16 mouse cellular contexts compared by ENCODE assay signal in the genomic region with DNA sequence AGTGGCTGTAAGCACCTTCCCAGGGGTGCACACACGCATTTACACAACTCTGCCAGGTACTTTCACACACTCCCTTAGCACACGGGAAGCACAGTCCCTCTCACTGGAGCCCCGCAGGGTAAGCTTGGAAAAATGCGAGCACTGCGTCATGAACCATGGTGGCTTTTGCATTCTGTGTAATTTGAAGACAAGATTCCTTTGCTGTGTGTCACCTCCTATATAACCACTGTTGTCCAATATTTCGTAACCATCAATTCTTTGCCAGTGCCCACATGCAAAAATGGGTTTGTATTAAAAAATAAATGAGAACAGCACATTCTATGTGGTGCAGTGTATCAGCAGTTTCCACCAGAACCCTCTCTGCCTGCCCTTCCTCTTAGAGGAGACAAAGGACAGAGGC.
"Had no signal": no experiment of that assay in that cellular context is flagged by ENCODE, and none has a peak within 500 bp of the region (broad histone marks: within the 10 kb centered on the region; RNA-seq: fewer than 3 reads in every experiment).

No protein-coding gene starts in this region.

- H3K4me2 ChIP-seq: liver, embryonic 13.5 days; midbrain, embryonic 12.5 days; midbrain, embryonic 15.5 days; neural tube, embryonic 13.5 days; stomach, embryonic 15.5 days had no signal

- H3K9ac ChIP-seq: liver, embryonic 13.5 days; midbrain, embryonic 12.5 days; midbrain, embryonic 15.5 days; neural tube, embryonic 13.5 days; stomach, embryonic 15.5 days had no signal

- H3K4me1 ChIP-seq: liver, embryonic 13.5 days; midbrain, embryonic 12.5 days had no signal

- H3K4me3 ChIP-seq: layer of hippocampus, adult 2 months; liver, embryonic 13.5 days; midbrain, embryonic 12.5 days; midbrain, embryonic 15.5 days; neural tube, embryonic 13.5 days; stomach, embryonic 15.5 days had no signal

- H3K36me3 ChIP-seq: liver, embryonic 13.5 days; midbrain, embryonic 12.5 days; midbrain, embryonic 15.5 days; neural tube, embryonic 13.5 days; stomach, embryonic 15.5 days had no signal

- H3K27ac ChIP-seq: kidney, postnatal 0 days; layer of hippocampus, adult 2 months; liver, embryonic 13.5 days; midbrain, embryonic 12.5 days; midbrain, embryonic 15.5 days; neural tube, embryonic 13.5 days; stomach, embryonic 15.5 days had no signal

- H3K27me3 ChIP-seq: liver, embryonic 13.5 days; midbrain, embryonic 12.5 days; midbrain, embryonic 15.5 days; neural tube, embryonic 13.5 days; stomach, embryonic 15.5 days had no signal

- DNase-seq: kidney, postnatal 25 days; layer of hippocampus, adult 9-11 months; liver, embryonic 13.5 days; lung, adult 2 months; lung, postnatal 14 days; lung, postnatal 4 days; retina, postnatal 1 day; right cerebral cortex, postnatal 25 days; spleen, adult 18-20 months; thymus, postnatal 36 days had no signal

- H3K9me3 ChIP-seq: liver, embryonic 13.5 days; midbrain, embryonic 12.5 days; midbrain, embryonic 15.5 days; neural tube, embryonic 13.5 days; stomach, embryonic 15.5 days had no signal

- ATAC-seq: midbrain, embryonic 15.5 days had no signal
